Mouse (Mus musculus) cerebellum, adult 2 months (tissue): ENCODE measurements around the gene Hmga1.

Experiments
- CTCF ChIP-seq: fragments of 200-500 bp; IDR thresholded peaks from 2 replicates; pipeline ENCODE4 v1.5.1; 2011; ENCODE audit warnings: low read depth, mild to moderate bottlenecking, control low read depth, low read length, moderate library complexity, borderline replicate concordance; ENCODE audit not compliant: insufficient read depth
- POLR2A ChIP-seq: fragments of 200-500 bp; IDR thresholded peaks from 2 replicates; pipeline ENCODE4 v1.6.1; 2011; ENCODE audit warnings: low read length, control low read depth, borderline replicate concordance; ENCODE audit not compliant: insufficient read depth

DNA sequence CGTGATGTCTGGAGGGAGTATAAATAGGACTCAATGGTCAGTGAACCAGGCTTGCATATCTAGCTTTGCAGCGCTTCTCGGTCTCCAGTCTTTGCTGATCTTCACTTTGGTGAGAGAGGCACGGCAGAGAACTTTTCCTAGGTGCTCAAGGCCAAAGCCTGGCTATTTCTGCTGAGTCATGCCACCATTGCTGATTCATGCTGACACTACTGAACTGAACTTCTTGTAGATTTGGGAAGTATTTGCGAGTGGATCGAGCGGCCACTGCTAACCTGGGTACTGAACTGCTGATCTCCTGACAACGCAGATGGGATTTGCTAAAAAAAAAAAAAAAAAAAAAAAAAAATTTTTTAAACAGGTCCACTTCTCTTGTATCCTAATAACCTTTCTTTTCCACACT lies 24.2 kb upstream of the Hmga1 start:
- TF ChIP-seq CTCF (no peak), POLR2A (no peak)
